Mouse (Mus musculus): ENCODE results near the gene Elane.

The Elane gene

GRCm38 (mm10) chr10:79914131-79914947, 28.3 kb downstream of the Elane start:
- no peak for DNase-seq (ENCODE audit: low read depth, low spot score)

GRCm38 (mm10) chr10:79914948-79915596, 29.0 kb downstream of the Elane start:
- DNase-seq (ENCODE audit: low read depth, low spot score) = no peak

- no peak for DNase-seq (ENCODE audit: low read depth, low spot score)
Observed at GRCm38 (mm10) chr10:79916081-79916480, 30.0 kb downstream of the Elane start.

GRCm38 (mm10) chr10:79916808-79917531, 30.9 kb downstream of the Elane start, which contains the start of gene Kiss1r:
Gene Kiss1r, plus strand, starts transcription at chr10:79916971.
- peak; percentile 72 for DNase-seq (ENCODE audit: low read depth, low spot score)

- DNase-seq (ENCODE audit: low read depth, low spot score) = no peak
Observed at GRCm38 (mm10) chr10:79917532-79918100, 31.6 kb downstream of the Elane start.

- DNase-seq (ENCODE audit: low read depth, low spot score) = no peak
Observed at GRCm38 (mm10) chr10:79918231-79919078, 32.4 kb downstream of the Elane start.

GRCm38 (mm10) chr10:79919251-79919849, 33.3 kb downstream of the Elane start:
- no peak for DNase-seq (ENCODE audit: low read depth, low spot score)

GRCm38 (mm10) chr10:79920056-79920890, 34.2 kb downstream of the Elane start:
- DNase-seq (ENCODE audit: low read depth, low spot score) = no peak

- no peak for DNase-seq (ENCODE audit: low read depth, low spot score)
Observed at GRCm38 (mm10) chr10:79920958-79921535, 35.0 kb downstream of the Elane start, which contains the start of gene R3hdm4. Gene R3hdm4, minus strand, starts transcription at chr10:79921208.

GRCm38 (mm10) chr10:79921572-79921971, 35.5 kb downstream of the Elane start:
- DNase-seq (ENCODE audit: low read depth, low spot score) = no peak

GRCm38 (mm10) chr10:79924998-79925784, 39.1 kb downstream of the Elane start:
- DNase-seq (ENCODE audit: low read depth, low spot score) = peak; percentile 90

- DNase-seq (ENCODE audit: low read depth, low spot score) = no peak
Observed at GRCm38 (mm10) chr10:79925785-79926490, 39.9 kb downstream of the Elane start.

- DNase-seq (ENCODE audit: low read depth, low spot score) = peak; percentile 96
Observed at GRCm38 (mm10) chr10:79926491-79927323, 40.7 kb downstream of the Elane start, which contains the start of gene Arid3a. Gene Arid3a, plus strand, starts transcription at chr10:79927043.

GRCm38 (mm10) chr10:79927324-79928029, 41.4 kb downstream of the Elane start:
- DNase-seq (ENCODE audit: low read depth, low spot score) = peak; percentile 69

GRCm38 (mm10) chr10:79928030-79928694, 42.1 kb downstream of the Elane start:
- DNase-seq (ENCODE audit: low read depth, low spot score) = peak; percentile 66
